Mouse (Mus musculus): Measurements from ENCODE around the gene Lat2.
"Not testable (repeated sequence)": the region's sequence is repeated elsewhere in the genome, so short reads cannot be mapped to it uniquely, and the experiment has no call there.

The Lat2 gene

DNA sequence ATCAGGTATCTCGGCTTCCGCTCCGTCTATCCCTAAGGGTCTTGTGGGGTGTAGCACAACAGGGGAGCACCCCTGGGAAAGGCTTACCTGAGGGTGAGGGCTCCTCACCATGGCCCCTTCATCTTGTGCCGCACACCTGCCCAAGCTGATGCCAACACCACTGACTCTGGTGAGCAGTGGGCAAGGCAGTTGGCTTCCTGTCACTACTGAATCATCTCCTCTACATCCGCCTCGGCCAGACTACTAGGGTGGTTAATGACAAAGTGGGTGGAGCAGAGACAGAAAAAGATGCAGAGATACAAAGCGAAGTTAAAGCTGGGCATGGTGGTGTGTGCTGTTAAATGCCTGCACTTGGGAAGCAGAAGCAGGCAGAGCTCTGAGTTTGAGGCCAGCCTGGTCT lies at the start of gene Lat2:
Gene Lat2, minus strand, starts transcription at position 224 of the 400 bp plus-strand sequence.
- DNase-seq (ENCODE audit: low spot score in 2 of 2) = peak in 1 of 2 experiments; percentile 39

DNA sequence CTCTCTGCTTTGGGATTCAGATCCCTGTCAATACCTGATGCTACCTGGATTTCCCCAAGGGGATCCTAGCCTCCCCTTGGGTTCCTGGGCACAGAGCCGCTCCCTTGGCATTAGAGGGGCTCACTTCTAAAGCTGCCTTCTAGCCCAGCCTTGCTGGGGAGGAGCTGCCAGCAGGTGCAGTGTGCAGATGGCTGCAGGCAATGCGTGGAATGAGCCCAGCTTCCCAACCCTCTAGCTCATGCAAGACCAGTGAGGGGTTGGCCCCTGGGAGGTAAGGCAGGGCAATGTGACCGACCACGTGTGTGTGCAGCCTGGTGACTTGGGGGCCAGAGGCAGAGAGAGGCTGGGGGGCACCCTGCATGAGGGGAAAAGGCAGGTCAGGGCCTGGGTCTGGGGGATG lies 41.9 kb upstream of the Lat2 start:
- no peak for DNase-seq (ENCODE audit: low spot score in 2 of 2)

GRCm38 (mm10) chr5:134652015-134652414 lies 37.2 kb upstream of the Lat2 start:
- no peak for DNase-seq (ENCODE audit: low spot score in 2 of 2)

DNA sequence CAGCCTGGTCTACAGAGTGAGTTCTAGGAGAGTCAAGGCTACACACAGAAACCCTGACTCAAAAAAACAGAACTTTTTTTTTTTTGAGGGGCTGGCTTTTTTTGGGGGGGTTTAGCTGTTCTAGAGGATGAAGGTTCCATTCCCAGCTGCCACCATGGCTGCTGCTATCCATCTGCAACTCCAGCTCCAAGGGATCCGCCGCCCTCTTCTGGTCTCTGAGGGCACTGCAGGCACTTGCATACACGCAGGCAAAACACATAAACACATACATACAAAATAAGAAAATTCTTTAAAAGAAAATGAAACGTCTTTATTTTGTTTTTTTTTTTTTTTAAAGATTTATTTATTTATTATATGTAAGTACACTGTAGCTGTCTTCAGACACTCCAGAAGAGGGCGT lies 36.1 kb upstream of the Lat2 start:
- peak; percentile 71 to 89 for DNase-seq (ENCODE audit: low spot score in 2 of 2)

DNA sequence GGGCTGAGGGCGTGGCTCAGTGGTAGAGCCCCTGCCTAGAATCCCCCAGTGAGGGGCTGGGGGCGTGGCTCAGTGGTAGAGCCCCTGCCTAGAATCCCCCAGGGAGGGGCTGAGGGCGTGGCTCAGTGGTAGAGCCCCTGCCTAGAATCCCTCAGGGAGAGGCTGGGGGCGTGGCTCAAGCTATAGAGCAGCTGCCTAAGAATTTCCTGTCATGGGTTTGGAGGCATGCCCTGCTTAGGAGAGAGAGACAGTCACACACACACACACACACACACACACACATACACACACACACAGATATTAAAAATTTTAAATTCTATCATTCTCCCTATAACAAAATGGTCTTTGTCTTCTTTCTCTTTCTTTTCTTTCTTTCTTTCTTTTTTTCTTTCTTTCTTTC lies 34.2 kb upstream of the Lat2 start:
- not testable (repeated sequence) for DNase-seq (ENCODE audit: low spot score in 2 of 2)

DNA sequence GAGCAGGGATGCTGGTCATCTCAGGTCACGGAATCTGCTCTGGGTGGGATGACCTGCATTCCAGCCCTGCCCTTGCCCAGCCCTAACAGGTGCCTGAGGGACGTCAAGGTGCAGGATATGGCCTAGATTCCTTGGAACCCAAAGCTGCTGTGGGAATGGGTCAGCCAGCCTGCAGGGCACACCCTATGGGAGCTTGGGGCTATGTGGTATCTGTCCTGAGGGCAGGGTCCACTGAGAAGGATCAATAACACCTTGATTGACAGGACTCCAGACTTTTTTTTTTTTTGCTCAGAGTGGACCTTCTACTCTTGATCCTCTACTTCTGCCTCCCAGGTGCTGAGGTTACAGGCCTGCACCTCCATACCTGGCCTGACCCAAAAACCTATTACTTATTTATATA lies 32.6 kb upstream of the Lat2 start:
- no peak for DNase-seq (ENCODE audit: low spot score in 2 of 2)

DNA sequence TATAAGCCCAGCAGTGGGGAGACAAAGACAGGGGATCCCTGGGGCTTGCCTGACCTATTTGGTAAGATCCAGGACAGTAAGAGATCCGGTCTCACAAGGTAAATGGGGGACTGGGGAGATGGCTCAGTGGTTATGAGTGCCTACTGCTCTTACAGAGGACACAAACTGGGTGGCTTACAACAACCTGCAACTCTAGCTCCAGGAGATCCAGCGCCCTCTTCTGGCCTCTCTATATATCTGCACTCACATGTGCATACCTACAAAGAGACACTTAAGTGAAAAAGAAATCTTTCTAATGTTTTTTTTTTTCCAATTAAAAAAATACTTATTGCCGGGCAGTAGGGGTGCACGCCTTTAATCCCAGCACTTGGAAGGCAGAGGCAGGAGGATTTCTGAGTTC lies 31.6 kb upstream of the Lat2 start:
- no peak for DNase-seq (ENCODE audit: low spot score in 2 of 2)

DNA sequence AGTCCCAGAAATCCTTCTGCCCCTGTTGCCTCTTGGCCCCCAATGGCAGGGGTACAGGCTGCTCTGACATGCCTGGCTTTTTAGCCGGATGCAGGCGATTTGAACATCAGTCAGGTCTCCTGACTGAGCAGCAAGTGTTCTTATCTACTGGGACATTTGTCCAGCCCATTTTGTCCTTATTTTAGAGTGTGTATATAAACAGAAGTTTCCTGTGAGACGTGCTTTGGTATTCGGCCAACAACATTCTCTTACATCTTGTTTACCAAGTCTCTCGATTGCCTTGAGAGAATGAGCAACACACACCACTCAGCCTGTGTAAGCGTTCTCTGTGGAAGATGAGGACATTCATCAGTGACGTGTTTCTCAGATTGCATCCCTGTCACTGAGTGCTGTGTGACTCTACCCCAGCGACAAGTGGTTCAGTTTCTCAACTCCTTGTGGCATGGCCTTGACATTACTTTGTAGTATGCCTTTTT lies 29.9 kb upstream of the Lat2 start:
- DNase-seq (ENCODE audit: low spot score in 2 of 2) = no peak

DNA sequence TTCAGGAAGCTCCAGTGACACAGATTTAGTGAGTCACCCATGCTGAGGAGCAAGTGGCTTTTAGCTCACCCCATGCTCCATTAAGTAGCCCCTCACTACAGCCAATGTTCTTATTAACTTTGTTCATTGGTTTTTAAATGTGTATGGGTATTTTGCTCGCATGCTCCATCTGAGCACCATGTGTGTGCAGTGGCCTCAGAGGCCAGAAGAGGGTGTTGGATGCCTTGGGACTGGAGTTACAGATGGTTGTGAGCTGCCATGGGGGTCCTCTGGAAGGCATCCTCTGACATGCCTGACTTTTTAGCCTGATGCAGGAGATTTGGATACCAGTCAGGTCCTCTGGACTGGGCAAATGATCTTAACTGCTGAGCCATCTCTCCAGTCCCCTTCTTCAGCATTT lies 29.3 kb upstream of the Lat2 start:
- no peak for DNase-seq (ENCODE audit: low spot score in 2 of 2)

DNA sequence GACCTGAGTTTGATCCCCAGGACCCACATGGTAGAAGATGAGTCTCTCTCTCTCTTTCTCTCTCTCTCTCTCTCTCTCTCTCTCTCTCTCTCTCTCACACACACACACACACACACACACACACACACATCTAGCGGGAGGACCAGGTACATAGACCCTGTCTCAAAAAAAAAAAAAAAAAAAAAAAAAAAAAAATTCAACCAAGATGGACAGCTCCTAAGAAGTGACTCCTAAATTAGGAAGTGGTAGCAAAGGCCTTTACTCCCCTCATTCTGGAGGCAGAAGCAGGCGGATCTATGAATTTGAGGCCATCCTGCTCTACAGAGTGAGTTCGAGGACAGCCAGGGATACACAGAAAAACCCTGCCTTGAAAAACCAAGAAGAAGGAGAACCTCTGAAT lies 25.5 kb upstream of the Lat2 start:
- DNase-seq (ENCODE audit: low spot score in 2 of 2) = no peak

DNA sequence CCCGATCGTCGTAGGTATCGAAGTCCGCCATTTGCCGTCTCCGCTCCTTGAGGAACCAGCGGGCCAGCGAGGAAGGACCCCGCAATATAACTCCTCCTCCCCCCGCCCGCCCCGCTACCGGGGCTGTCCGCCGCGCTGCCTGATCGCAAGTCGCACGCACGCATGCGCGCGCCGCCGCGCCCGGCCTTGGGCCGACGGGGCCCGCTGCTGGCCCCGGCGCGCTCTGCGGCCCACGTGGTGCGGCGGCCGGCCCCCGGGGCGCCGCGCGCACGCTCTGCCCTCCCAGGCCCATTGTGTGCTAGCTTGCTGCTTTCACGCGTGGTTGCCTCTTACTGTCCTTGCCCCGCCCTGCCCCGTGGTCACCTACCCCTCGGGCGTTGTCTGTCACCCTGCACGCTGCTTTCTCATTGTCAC lies 24.5 kb upstream of the Lat2 start, which contains the start of gene Eif4h:
Gene Eif4h, minus strand, starts transcription at position 222 of the 414 bp plus-strand sequence.
- DNase-seq (ENCODE audit: low spot score in 2 of 2) = peak; percentile 97 to 99

GRCm38 (mm10) chr5:134638461-134639268 lies 23.8 kb upstream of the Lat2 start:
- no peak for DNase-seq (ENCODE audit: low spot score in 2 of 2)

DNA sequence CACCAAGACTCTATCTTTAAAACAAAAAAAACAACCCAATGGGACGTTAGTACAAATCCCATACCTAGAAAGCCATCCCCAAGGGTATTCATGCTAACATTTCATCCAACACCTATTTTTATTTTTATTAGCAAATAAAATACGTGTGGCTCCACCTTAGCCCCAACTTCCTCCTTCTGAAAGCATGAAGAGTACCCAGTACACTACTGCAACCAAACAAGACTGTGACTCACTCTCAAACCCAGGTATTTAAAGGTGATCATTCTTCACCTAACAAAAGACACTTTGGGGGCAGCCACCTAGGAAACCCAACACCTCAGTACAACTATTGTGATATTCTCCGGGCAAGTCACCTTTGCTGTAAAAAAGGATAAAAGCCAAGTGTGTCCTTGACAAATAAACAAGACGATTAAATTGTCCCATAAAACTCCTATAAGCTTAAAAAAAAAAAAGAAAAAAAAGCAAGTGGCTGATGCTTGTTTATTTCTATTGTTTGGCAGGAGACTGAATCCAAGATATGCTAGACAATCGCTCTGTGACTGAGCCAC lies 23.1 kb upstream of the Lat2 start:
- DNase-seq (ENCODE audit: low spot score in 2 of 2) = no peak

GRCm38 (mm10) chr5:134632841-134633240 lies 18.0 kb upstream of the Lat2 start:
- DNase-seq (ENCODE audit: low spot score in 2 of 2) = no peak

DNA sequence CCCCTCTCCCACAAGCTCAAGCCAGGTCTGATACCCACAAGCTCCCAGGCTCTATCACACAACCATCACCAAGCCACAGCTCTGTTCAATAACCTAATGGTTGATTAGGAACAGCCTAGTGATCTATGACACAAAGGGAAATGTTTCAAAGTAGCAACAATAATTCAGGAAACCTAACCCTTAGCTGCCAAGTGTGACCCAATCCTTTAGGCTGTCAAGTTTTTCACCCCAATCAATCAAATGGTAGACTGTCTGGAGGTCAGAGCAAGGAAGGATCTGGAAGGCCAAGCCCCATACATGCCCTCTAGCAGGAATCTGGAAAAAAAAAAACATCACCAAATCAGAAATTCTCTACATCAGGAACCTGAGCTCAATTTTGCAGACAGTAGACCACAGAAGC lies 16.0 kb upstream of the Lat2 start:
- no peak for DNase-seq (ENCODE audit: low spot score in 2 of 2)

DNA sequence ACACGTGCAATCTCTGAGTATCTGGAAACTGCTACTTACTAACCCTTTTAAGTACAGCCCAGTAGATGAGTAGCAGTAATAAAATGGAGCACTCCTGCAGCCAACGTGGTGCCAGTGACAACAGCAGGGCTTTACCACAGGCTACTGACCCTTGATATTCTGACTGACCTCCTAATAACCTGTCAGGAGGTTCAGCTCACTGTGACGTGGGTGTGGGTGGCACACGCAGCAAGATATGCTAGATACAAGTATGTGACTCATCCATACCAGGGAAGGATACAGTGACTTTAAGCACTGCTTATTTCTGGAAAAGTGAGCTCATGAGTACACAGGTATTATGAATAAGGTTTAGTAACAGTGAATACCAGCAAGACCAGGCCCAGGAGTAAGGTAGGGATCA lies 14.7 kb upstream of the Lat2 start:
- DNase-seq (ENCODE audit: low spot score in 2 of 2) = no peak

DNA sequence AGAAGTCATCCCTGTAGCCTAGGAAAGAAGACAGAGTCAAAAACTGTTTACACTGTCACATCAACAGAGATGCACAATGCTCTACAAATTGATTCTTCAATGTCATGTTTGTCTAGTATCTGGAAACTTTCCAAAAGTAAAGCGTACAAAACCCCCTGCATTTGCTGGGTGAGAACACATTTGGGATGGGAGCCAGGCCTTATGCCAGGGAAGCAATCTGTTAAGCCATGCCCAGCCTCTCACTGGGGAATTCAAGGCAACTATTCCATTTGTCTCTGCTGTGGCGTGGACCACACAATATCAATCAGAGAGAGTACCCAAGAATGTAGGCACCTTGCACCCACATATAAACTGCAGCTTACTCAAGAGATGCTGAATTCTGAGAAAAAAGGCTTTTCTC lies 7.2 kb upstream of the Lat2 start:
- DNase-seq (ENCODE audit: low spot score in 2 of 2) = no peak

DNA sequence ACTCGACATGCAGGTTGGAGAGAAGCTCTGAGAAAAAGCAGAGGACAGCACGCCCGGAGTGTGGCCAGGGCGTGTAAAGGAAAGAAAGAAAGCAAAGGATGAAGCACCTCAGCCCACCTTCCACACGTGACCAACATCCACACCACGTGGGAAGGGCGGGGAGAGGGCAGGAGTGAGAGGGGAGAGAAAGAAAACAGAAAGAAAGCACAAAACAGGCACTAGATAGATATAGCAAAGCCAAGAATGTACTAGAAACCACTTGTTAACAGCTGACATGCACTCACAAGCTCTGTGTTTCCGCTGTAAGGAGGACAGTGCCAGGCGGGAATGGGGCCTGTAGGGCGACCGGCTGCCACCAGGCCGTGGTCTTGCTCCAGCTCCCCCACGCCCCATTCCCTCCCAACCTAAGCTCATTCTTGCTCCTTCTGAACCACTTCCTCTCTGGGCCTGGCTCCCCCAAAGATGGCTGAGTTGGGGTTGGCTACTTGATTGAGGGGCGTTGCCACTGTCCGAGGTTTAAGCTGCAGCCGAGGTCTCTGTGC lies 6.3 kb upstream of the Lat2 start:
- DNase-seq (ENCODE audit: low spot score in 2 of 2) = no peak

GRCm38 (mm10) chr5:134620457-134620856 lies 5.6 kb upstream of the Lat2 start:
- DNase-seq (ENCODE audit: low spot score in 2 of 2) = no peak

GRCm38 (mm10) chr5:134617071-134617470 lies 2.2 kb upstream of the Lat2 start:
- DNase-seq (ENCODE audit: low spot score in 2 of 2) = peak; percentile 76 to 90

- DNase-seq (ENCODE audit: low spot score in 2 of 2) = no peak
These were observed 955 bp upstream of the Lat2 start for GRCm38 (mm10) chr5:134615780-134616179.

DNA sequence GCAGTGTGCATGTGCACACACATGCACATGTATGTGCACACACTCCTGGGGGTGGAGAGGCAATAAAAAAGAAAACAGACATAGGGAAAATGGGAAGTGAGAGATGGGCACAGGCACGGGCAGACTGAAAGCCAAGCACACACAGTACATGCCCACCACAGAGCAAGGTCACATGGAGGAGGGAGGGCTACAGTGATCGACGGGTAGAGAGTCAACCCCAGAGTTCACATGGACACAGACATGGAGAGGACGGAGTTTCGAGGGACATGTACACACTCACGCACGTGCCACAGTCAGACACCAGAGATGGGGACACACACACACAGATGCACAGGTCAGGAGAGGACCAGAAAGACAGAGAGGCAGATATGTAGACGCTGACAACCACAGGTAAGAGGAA lies 555 bp upstream of the Lat2 start:
- DNase-seq (ENCODE audit: low spot score in 2 of 2) = no peak

DNA sequence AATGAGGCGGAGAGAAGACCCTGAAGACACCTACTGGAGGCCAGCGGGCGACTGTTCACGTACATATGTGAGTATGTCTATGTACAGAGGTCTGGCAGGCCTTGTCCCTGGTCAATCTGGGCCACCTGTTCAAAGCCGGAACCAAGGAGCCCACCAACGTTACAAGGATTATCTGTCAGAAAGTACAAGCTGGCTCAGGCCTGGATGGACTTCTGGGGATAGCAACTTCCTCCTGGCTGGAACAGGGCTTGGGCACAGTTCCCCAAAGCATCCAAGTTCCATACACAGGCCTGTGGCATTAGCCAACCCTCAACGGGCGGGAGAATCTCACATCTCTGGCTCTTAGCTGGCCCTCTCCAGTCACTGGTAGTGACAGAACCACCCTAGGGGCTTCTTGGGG lies 529 bp downstream of the Lat2 start:
- no peak for DNase-seq (ENCODE audit: low spot score in 2 of 2)
